Mouse (Mus musculus) heart, adult 2 months (tissue): ENCODE results near the gene Plod2. TPM values are rescaled to one million over a fixed set of nuclear protein-coding genes. Genes with fewer than 3 reads are reported as not detected.
A peak's percentile ranks its signal among the peaks of the same experiment; 100 is the strongest.

ENCODE experiments used
- DNase-seq, 2 experiments: peaks; one replicate each; pipeline ENCODE4 v3.0.0; 2021
- H3K27ac ChIP-seq: fragments of 200-600 bp; 2 replicates; pipeline ENCODE4 v1.8.1; 2022
- H3K27me3 ChIP-seq: fragments of 200-500 bp; 2 replicates; pipeline ENCODE4 v1.6.1; 2012; ENCODE audit warnings: mild to moderate bottlenecking, low read length, inconsistent platforms, mixed read lengths; ENCODE audit not compliant: control insufficient read depth, insufficient read depth
- H3K36me3 ChIP-seq: fragments of 200-500 bp; 2 replicates; pipeline ENCODE4 v1.6.1; 2012; ENCODE audit warnings: low read length, inconsistent platforms; ENCODE audit not compliant: control insufficient read depth, insufficient read depth
- H3K4me1 ChIP-seq: fragments of 200-500 bp; 2 replicates; pipeline ENCODE4 v1.6.1; 2011; ENCODE audit warnings: low read length; ENCODE audit not compliant: control insufficient read depth, insufficient read depth
- H3K4me3 ChIP-seq: fragments of 200-600 bp; 2 replicates; pipeline ENCODE4 v1.8.1; 2022
- H3K79me2 ChIP-seq: fragments of 200-500 bp; replicated peaks from 2 replicates; pipeline ENCODE4 v1.6.1; 2012; ENCODE audit warnings: mild to moderate bottlenecking, inconsistent platforms, low read length, moderate library complexity, mixed read lengths; ENCODE audit not compliant: control insufficient read depth, insufficient read depth
- H3K9ac ChIP-seq: fragments of 200-500 bp; 2 replicates; pipeline ENCODE4 v1.6.1; 2012; ENCODE audit warnings: low read depth, mild to moderate bottlenecking, control low read depth, inconsistent platforms, low read length, mixed read lengths
- CTCF ChIP-seq: fragments of 200-600 bp; IDR thresholded peaks from 2 replicates; pipeline ENCODE4 v1.8.1; 2022; ENCODE audit warnings: antibody characterized with exemption, mild to moderate bottlenecking, moderate library complexity
- EP300 ChIP-seq: fragments of 200-500 bp; IDR thresholded peaks from 2 replicates; pipeline ENCODE4 v1.6.1; 2011; ENCODE audit warnings: low read depth, low read length, control low read depth; ENCODE audit not compliant: insufficient read depth
- POLR2A ChIP-seq: fragments of 200-500 bp; IDR thresholded peaks from 2 replicates; pipeline ENCODE4 v1.6.1; 2011; ENCODE audit warnings: mild to moderate bottlenecking, low read depth, low read length, control low read depth; ENCODE audit not compliant: insufficient read depth
- WGBS: fragments of 180-500 bp; shearing (Covaris S2); methylation state at CpG from one replicate; pipeline ENCODE4 v1.1.7; 2018; 5-methylcytosine and 5-hydroxymethylcytosine counted together
- intact Hi-C: fragments of 180-260 bp; cut with DNase I; formaldehyde crosslinking; loops from one replicate; pipeline ENCODE4 v1.15.1; 2025
- polyA plus RNA-seq: library from polyadenylated mRNA; depleted of rRNA; stranded (reverse); fragments of >200 nt; gene quantifications from 2 replicates; pipeline ENCODE4 v1.2.3, GENCODE M21; 2012; rRNA removed
- total RNA-seq, 2 experiments: library from RNA; stranded (reverse); gene quantifications; 2 replicates each; pipeline ENCODE4 v1.2.3; 2021

The Plod2 gene
- total and polyA plus RNA-seq, 3 experiments, result 7.7 to 18.9 (median 15.8) TPM

- intact Hi-C loops, result no loop called here
- H3K79me2 ChIP-seq, result no peaks in the 10 kb centered on the region
- WGBS, result 60% methylated on average over 3 of the region's 3 CpGs
- H3K36me3 ChIP-seq, result no peaks in the 10 kb centered on the region
- no peak overlapping the region for H3K4me3 ChIP-seq
- TF ChIP-seq CTCF (no peak), EP300 (no peak), POLR2A (no peak)
- no peaks in the 10 kb centered on the region for H3K4me1 ChIP-seq
- no peaks in the 10 kb centered on the region for H3K27me3 ChIP-seq
- H3K27ac ChIP-seq, result no peak overlapping the region
- DNase-seq, result no peak
- H3K9ac ChIP-seq, result no peak overlapping the region
Observed at GRCm38 (mm10) chr9:92621246-92621645, 79.2 kb downstream of the Plod2 start.

DNA sequence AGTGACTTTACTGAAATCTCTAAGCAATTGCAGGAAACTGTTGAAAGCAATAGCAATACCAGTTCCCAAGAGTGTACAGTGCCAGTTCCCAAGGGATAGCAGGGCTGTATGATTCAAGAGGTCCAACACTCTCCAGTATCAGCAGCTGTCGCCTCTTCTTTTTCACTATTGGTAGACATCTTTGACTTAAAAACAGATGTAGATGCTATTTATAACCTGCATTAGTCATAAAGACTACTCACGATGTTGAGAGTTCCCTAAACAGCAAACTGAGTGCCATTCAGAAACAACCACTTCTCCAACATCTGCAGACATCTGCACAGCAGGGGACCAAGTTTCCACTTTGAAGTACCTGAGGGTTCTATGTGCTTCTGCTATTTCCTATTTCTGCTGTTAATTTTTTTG lies 79.9 kb downstream of the Plod2 start:
- Histone ChIP-seq H3K4me1 (no peaks in the 10 kb centered on the region), H3K4me3 (no peak overlapping the region), H3K27me3 (no peaks in the 10 kb centered on the region), H3K79me2 (no peaks in the 10 kb centered on the region), H3K27ac (no peak overlapping the region), H3K9ac (no peak overlapping the region), H3K36me3 (no peaks in the 10 kb centered on the region)
- DNase-seq, result no peak
- TF ChIP-seq CTCF, result no peak
- no peak for TF ChIP-seq POLR2A
- no peak for TF ChIP-seq EP300
- intact Hi-C loops, result no loop called here
- WGBS, result 26% methylated on average over 2 of the region's 2 CpGs

DNA sequence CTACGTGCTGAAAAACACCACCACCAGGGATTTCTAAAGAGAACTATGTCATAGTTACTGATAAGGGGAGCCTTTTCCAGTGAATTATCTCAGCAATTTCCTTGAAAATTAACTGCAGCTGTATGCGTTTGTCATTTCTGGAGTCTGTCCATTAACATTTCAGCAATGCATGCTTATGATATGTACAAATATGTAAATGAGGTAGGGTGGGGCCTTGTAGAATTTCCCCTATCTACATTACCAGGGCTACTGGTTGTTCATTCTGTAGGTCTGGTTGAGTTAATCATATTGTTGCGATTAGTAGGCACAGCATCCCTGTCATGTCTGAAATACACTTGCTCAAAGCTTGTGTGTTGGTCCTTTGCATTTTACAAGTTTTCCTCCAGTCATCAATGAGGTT lies 92.8 kb downstream of the Plod2 start:
- Histone ChIP-seq H3K4me3 (no peak overlapping the region), H3K27me3 (no peaks in the 10 kb centered on the region), H3K27ac (no peak overlapping the region), H3K4me1 (no peaks in the 10 kb centered on the region), H3K9ac (no peak overlapping the region), H3K79me2 (no peaks in the 10 kb centered on the region), H3K36me3 (no peaks in the 10 kb centered on the region)
- WGBS, result 53% methylated on average over 3 of the region's 3 CpGs
- intact Hi-C loops, result no loop called here
- DNase-seq, result no peak
- TF ChIP-seq EP300, result no peak
- TF ChIP-seq CTCF, result no peak

DNA sequence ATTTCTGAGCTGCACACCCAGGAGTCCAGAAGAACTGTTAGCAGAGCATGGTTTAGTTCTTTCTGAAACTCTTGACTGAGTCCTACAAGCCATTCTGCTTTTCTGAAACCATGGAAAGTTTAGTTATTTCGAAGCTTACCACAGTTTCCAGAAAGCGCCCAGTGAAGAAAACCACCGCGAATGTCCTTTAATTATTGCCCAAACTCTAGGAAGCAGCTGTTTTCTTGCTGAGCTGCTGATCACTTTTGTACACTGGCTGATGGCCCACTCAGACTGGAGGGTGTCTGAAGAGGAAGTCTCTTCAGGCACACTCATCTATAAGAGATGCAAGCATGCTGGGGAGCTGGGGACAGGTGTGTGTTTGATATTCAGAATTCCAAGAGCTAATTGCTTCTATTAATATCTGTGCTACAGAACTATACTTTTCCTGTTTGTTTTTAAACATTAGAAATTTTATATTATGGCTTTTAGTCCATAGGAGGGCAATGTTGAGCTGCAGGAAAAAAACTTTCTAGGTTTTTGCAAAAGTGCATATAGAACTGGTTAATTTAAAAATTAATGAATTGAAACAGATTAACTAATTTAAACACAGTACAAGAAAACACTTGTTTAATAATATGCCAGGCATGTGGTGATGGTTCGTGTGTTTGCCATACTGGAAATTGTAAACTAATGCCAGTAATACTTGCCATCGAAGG lies 97.3 kb downstream of the Plod2 start:
- peak; percentile 14 to 17 for DNase-seq

DNA sequence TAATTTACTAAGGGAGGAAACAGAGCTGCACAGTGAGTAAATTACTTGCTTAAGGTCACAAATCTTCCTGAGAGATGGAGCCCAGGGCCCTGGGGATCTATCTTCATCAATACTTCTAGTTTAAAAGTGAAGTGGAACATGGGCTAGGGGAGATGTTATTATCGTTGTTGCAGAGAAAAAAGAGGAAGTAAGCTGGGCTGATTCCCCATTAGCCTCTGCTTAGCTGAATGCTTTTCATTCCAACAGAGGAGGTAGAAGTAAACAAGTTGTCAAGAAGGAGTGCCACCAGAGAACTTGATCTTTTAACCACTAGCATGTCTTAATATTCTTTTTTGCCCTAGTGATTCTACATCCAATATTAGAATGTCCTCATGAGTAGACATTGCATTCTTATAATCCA lies 99.7 kb downstream of the Plod2 start:
- Histone ChIP-seq H3K4me1 (no peaks in the 10 kb centered on the region), H3K4me3 (no peak overlapping the region), H3K9ac (no peak overlapping the region), H3K36me3 (no peaks in the 10 kb centered on the region), H3K79me2 (no peaks in the 10 kb centered on the region), H3K27ac (no peak overlapping the region), H3K27me3 (no peaks in the 10 kb centered on the region)
- DNase-seq, result no peak
- intact Hi-C loops, result no loop called here
- WGBS, result 67% methylated on average over 1 of the region's 1 CpGs
- TF ChIP-seq POLR2A (no peak), CTCF (no peak), EP300 (no peak)

More for the DNA sequence above, 97.3 kb downstream of the Plod2 start:
- no peak overlapping the region for H3K4me3 ChIP-seq
- no peaks in the 10 kb centered on the region for H3K27me3 ChIP-seq
- no peak overlapping the region for H3K27ac ChIP-seq
- 73% methylated on average over 6 of the region's 6 CpGs for WGBS
- no peaks in the 10 kb centered on the region for H3K36me3 ChIP-seq
- no peaks in the 10 kb centered on the region for H3K4me1 ChIP-seq
- no peak overlapping the region for H3K9ac ChIP-seq
- no peaks in the 10 kb centered on the region for H3K79me2 ChIP-seq
- intact Hi-C loops, result no loop called here
- TF ChIP-seq CTCF (0 out of 2 replicates have a peak, but pooled peaks have one; percentile 20), POLR2A (no peak), EP300 (no peak)

Other genes starting within 250 kb of the Plod2 start
- gene 1700057G04Rik, start 232.8 kb upstream of the Plod2 start, total RNA-seq, result not detected
- not detected in 2 replicates for gene 1700057G04Rik, start 232.8 kb upstream of the Plod2 start, polyA plus RNA-seq
- 1 to 10 TPM; 6.8 to 7.4 TPM for gene Plscr4, start 84.8 kb upstream of the Plod2 start, total RNA-seq
- 8.1 and 10.3 TPM in 2 replicates for gene Plscr4, start 84.8 kb upstream of the Plod2 start, polyA plus RNA-seq